In genomic region chr6:3767485-3767884, GRCm38 (mm10) we compare ENCODE assay signal across 23 mouse cellular contexts. TPM values are rescaled to one million over a fixed set of nuclear protein-coding genes. Genes with fewer than 3 reads are reported as not detected.
"Had no signal": no experiment of that assay in that cellular context is flagged by ENCODE, and none has a peak within 500 bp of the region (broad histone marks: within the 10 kb centered on the region; RNA-seq: fewer than 3 reads in every experiment).

No protein-coding gene starts in this region.

- H3K9ac ChIP-seq: forebrain, postnatal 0 days; heart, embryonic 12.5 days; hindbrain, embryonic 12.5 days; hindbrain, embryonic 14.5 days; kidney, embryonic 15.5 days; limb, embryonic 12.5 days; liver, embryonic 13.5 days; liver, embryonic 15.5 days; liver, postnatal 0 days had no signal

- H3K4me2 ChIP-seq: heart, embryonic 12.5 days; hindbrain, embryonic 12.5 days; hindbrain, embryonic 14.5 days; kidney, embryonic 15.5 days; limb, embryonic 12.5 days; liver, embryonic 11.5 days; liver, embryonic 13.5 days; liver, embryonic 15.5 days had no signal

- H3K9me3 ChIP-seq: heart, embryonic 10.5 days; heart, embryonic 12.5 days; hindbrain, embryonic 10.5 days; hindbrain, embryonic 12.5 days; kidney, embryonic 15.5 days; limb, embryonic 10.5 days; limb, embryonic 12.5 days; liver, embryonic 13.5 days; liver, embryonic 15.5 days had no signal

- DNase-seq: forebrain, postnatal 0 days; gastrocnemius, postnatal 14 days; gastrocnemius, postnatal 36 days; heart, adult 18-20 months; heart, postnatal 10 days; heart, postnatal 4 days; kidney, adult 18-20 months; liver, embryonic 13.5 days; liver, postnatal 0 days; lung, adult 2 months had no signal

- H3K36me3 ChIP-seq: heart, embryonic 10.5 days; heart, embryonic 12.5 days; hindbrain, embryonic 10.5 days; hindbrain, embryonic 12.5 days; kidney, embryonic 15.5 days; limb, embryonic 10.5 days; limb, embryonic 12.5 days; liver, embryonic 13.5 days; liver, embryonic 15.5 days had no signal

- H3K4me3 ChIP-seq: heart, embryonic 10.5 days; heart, embryonic 12.5 days; hindbrain, embryonic 10.5 days; hindbrain, embryonic 12.5 days; kidney, embryonic 15.5 days; layer of hippocampus, adult 2 months; left cerebral cortex, adult 2 months; limb, embryonic 10.5 days; limb, embryonic 12.5 days; liver, embryonic 13.5 days; liver, embryonic 15.5 days had no signal

- ATAC-seq: forebrain, postnatal 0 days; hindbrain, embryonic 16.5 days; liver, postnatal 0 days had no signal

- H3K27ac ChIP-seq: heart, embryonic 10.5 days; hindbrain, embryonic 10.5 days; hindbrain, embryonic 12.5 days; hindbrain, embryonic 14.5 days; kidney, embryonic 15.5 days; layer of hippocampus, adult 2 months; left cerebral cortex, adult 2 months; limb, embryonic 10.5 days; limb, embryonic 12.5 days; liver, embryonic 13.5 days; liver, embryonic 15.5 days had no signal

- H3K4me1 ChIP-seq: liver, embryonic 13.5 days; liver, embryonic 15.5 days had no signal

RNA-seq across cellular contexts. Expression of gene Calcr, which starts 3.0 kb away (rescaled TPM):
- polyA plus RNA-seq: liver, embryonic 13.5 days; liver, embryonic 15.5 days; liver, postnatal 0 days had no signal
